8 mouse cellular contexts compared by ENCODE assay signal in the genomic region with DNA sequence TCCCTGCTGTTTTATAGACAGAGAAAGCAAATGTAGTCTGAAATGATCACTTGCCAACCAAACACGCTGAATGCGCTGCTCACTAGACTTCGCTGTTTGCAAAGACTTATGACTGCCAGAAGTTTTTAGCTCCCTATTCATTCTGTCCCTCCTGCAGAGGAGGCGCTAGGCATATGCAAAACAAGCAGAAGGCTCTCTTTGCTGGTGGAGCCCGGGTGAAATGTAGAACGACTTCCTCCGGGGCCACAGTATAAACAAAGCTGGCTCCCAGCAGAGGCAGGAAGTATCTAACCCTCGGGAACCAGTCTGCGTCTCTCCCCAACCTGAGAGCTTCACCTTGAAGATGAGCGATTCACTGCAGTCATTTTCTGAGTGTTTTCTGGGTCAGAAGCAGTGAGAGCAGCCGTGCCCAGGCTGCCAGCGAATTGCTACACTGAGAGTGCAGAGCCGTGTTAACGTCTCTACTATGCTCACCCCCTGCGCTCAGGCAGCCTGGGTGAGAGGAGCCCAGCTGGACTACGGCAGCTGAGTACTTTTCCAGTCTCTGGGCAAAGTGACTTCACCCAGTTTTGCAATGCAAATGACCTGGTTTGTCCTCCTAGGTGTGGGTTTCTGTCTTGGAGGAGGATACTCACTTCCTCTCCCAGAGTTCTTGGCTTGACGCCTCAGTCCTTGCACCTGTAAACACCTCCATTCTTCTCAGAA. TPM values are rescaled to one million over a fixed set of nuclear protein-coding genes. Genes with fewer than 3 reads are reported as not detected.
DNase-seq lines count a peak whose midpoint lies in the region; ATAC-seq lines count a peak whose summit lies in the region.

No protein-coding gene starts in this region.

- no peak overlapping the region for H3K9ac ChIP-seq in forebrain, embryonic 11.5 days (ENCODE audit: low read length)
- peak overlapping the region; percentile 48 for H3K9ac ChIP-seq in intestine, embryonic 16.5 days (ENCODE audit: low read depth, low read length)
- H3K9ac ChIP-seq in limb, embryonic 15.5 days, result no peak overlapping the region

- WGBS in heart, embryonic 10.5 days, result 9% methylated on average over 17 of the region's 17 CpGs
- 7% methylated on average over 17 of the region's 17 CpGs for WGBS in forebrain, embryonic 11.5 days
- 8% methylated on average over 17 of the region's 17 CpGs for WGBS in intestine, embryonic 16.5 days
- 8% methylated on average over 17 of the region's 17 CpGs for WGBS in limb, embryonic 15.5 days

- H3K27me3 ChIP-seq in heart, embryonic 10.5 days (ENCODE audit: insufficient read depth, poor library complexity, severe bottlenecking), result no peaks in the 10 kb centered on the region
- no peaks in the 10 kb centered on the region for H3K27me3 ChIP-seq in forebrain, embryonic 11.5 days (ENCODE audit: control insufficient read depth, insufficient read depth, low read length)
- 0 out of 2 replicates have a peak, but pooled peaks cover 2% of the 10 kb centered on the region for H3K27me3 ChIP-seq in intestine, embryonic 16.5 days (replicated peaks; ENCODE audit: control insufficient read depth, insufficient read depth, low read length)
- H3K27me3 ChIP-seq in limb, embryonic 15.5 days, result no peaks in the 10 kb centered on the region

- H3K27ac ChIP-seq in heart, embryonic 10.5 days, result peak overlapping the region; percentile 71
- no peak overlapping the region for H3K27ac ChIP-seq in forebrain, embryonic 11.5 days (ENCODE audit: low read depth, low read length)
- H3K27ac ChIP-seq in intestine, embryonic 16.5 days (ENCODE audit: low read length), result no peak overlapping the region
- H3K27ac ChIP-seq in limb, embryonic 15.5 days, result no peak overlapping the region

- no peaks in the 10 kb centered on the region for H3K36me3 ChIP-seq in heart, embryonic 10.5 days
- no peaks in the 10 kb centered on the region for H3K36me3 ChIP-seq in forebrain, embryonic 11.5 days (ENCODE audit: control insufficient read depth, insufficient read depth, low read length)
- H3K36me3 ChIP-seq in intestine, embryonic 16.5 days (ENCODE audit: control insufficient read depth, insufficient read depth, low read length), result no peaks in the 10 kb centered on the region
- no peaks in the 10 kb centered on the region for H3K36me3 ChIP-seq in limb, embryonic 15.5 days

- H3K4me3 ChIP-seq in heart, embryonic 10.5 days, result peak overlapping the region; percentile 51
- 0 out of 2 replicates have a peak overlapping the region, but pooled peaks have one; percentile 5 for H3K4me3 ChIP-seq in forebrain, embryonic 11.5 days (ENCODE audit: low read depth, low read length)
- H3K4me3 ChIP-seq in intestine, embryonic 16.5 days (ENCODE audit: low read length), result peak overlapping the region; percentile 24
- peak overlapping the region; percentile 23 for H3K4me3 ChIP-seq in limb, embryonic 15.5 days

- H3K4me1 ChIP-seq in heart, embryonic 10.5 days, result peaks cover 21% of the 10 kb centered on the region
- peaks cover 3% of the 10 kb centered on the region; the same call in 1 of the 2 replicates for H3K4me1 ChIP-seq in forebrain, embryonic 11.5 days (replicated peaks; ENCODE audit: control insufficient read depth, insufficient read depth, low read length)
- peaks cover 3% of the 10 kb centered on the region; the same call in 1 of the 2 replicates for H3K4me1 ChIP-seq in intestine, embryonic 16.5 days (ENCODE audit: control insufficient read depth, insufficient read depth, low read length)
- H3K4me1 ChIP-seq in limb, embryonic 15.5 days, result 0 out of 2 replicates have a peak, but pooled peaks cover 9% of the 10 kb centered on the region

- no peaks in the 10 kb centered on the region for H3K9me3 ChIP-seq in heart, embryonic 10.5 days
- H3K9me3 ChIP-seq in forebrain, embryonic 11.5 days (ENCODE audit: control insufficient read depth, low read length), result no peaks in the 10 kb centered on the region
- H3K9me3 ChIP-seq in intestine, embryonic 16.5 days (ENCODE audit: control insufficient read depth, low read length), result no peaks in the 10 kb centered on the region
- H3K9me3 ChIP-seq in limb, embryonic 15.5 days, result no peaks in the 10 kb centered on the region

- H3K4me2 ChIP-seq in forebrain, embryonic 11.5 days (ENCODE audit: low read depth, low read length, severe bottlenecking), result peak overlapping the region; percentile 42
- peak overlapping the region; percentile 48 for H3K4me2 ChIP-seq in intestine, embryonic 16.5 days (ENCODE audit: low read depth, low read length)
- peak overlapping the region; percentile 40 for H3K4me2 ChIP-seq in limb, embryonic 15.5 days

- no peak for DNase-seq in heart, embryonic 10.5 days (ENCODE audit: low spot score)
- no peak for DNase-seq in heart, adult 9 months (ENCODE audit: low spot score in 2 of 2)
- peak; percentile 44 to 50 for DNase-seq in adrenal gland, postnatal 36 days
- DNase-seq in forebrain, embryonic 11.5 days (ENCODE audit: low spot score), result no peak
- peak; percentile 7 to 21 for DNase-seq in natural killer cell, adult 2 months (ENCODE audit: low spot score in 2 of 2)
- peak; percentile 78 for DNase-seq in thymus, postnatal 14 days

- ATAC-seq in forebrain, embryonic 11.5 days (replicated peaks; ENCODE audit: low FRiP score), result no peak
- ATAC-seq in intestine, embryonic 16.5 days, result peak; percentile 44; the same call in 1 of the 2 replicates
- ATAC-seq in limb, embryonic 15.5 days (ENCODE audit: insufficient number of reproducible peaks, low FRiP score, low TSS enrichment, low read depth), result no peak

RNA-seq across cellular contexts. Expression of a gene that starts 15.4 kb away (rescaled TPM):
- 11.5 and 17.4 TPM in 2 replicates for polyA plus RNA-seq in heart, embryonic 10.5 days (2016; fragmentation: Nextera tagmentation; extraction: Ambion mirVana)
- total RNA-seq in adrenal gland, postnatal 36 days (2021), result 10 to 100 TPM; 18.7 to 59.4 TPM
- 4.8 and 5.9 TPM in 2 replicates for polyA plus RNA-seq in forebrain, embryonic 11.5 days (2014; fragmentation: Nextera tagmentation; extraction: Ambion mirVana)
- polyA plus RNA-seq in intestine, embryonic 16.5 days (2015; fragmentation: Nextera tagmentation; extraction: Ambion mirVana), result 0.98 and 1.2 TPM in 2 replicates
- polyA plus RNA-seq in limb, embryonic 15.5 days (2015; fragmentation: Nextera tagmentation; extraction: Ambion mirVana), result 1.4 and 1.5 TPM in 2 replicates

Comparison
In these comparisons a context has a peak if more than half of its experiments do, and no peak if none do; other contexts are left out.
1. DNase-seq: peak in adrenal gland, postnatal 36 days (2 of 2), natural killer cell, adult 2 months (2 of 2) and thymus, postnatal 14 days (single experiment); none in heart, embryonic 10.5 days (single experiment), heart, adult 9 months (0 of 2) and forebrain, embryonic 11.5 days (single experiment).
2. Peak in every context shown above with its lines, with median percentiles within 50 percentile points of each other: H3K4me3 ChIP-seq and H3K4me2 ChIP-seq.